Mouse (Mus musculus) cerebellum, postnatal 25 days (tissue): Measurements from ENCODE around the gene Hmgb1.
"Not testable (repeated sequence)": the region's sequence is repeated elsewhere in the genome, so short reads cannot be mapped to it uniquely, and the experiment has no call there.

Experiments
- DNase-seq, 2 experiments: peaks; one replicate each; pipeline ENCODE4 v3.0.0; 2021; ENCODE audit warnings: mixed read lengths in 2 of 2

The Hmgb1 gene

GRCm38 (mm10) chr5:149143766-149144375 lies 40.4 kb downstream of the Hmgb1 start:
- peak in 1 of 2 experiments; percentile 15 for DNase-seq

- DNase-seq = not testable (repeated sequence)
These were observed 43.1 kb downstream of the Hmgb1 start for GRCm38 (mm10) chr5:149141155-149141554.

- DNase-seq = no peak
These were observed 44.0 kb downstream of the Hmgb1 start for GRCm38 (mm10) chr5:149140336-149140735.

GRCm38 (mm10) chr5:149138087-149138486 lies 46.2 kb downstream of the Hmgb1 start:
- DNase-seq = not testable (repeated sequence)

DNA sequence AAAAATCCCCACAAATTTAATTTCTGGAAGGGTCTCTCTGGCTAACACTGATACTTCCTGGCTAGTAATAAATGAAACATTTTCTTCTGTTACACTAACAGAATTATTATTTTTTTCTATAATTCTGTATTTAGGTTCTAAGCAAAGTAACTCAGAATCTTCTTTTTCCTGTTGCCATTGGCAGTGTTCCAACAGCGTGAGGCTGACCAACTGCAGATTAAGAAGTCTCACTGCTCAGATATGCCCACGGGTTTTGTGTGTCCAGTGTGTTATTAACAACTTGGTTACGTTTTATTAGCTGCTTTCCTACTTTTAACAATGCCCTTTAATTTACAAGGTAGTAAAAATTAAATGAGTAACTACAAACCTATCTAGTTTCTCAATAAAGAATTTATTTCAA lies 46.8 kb downstream of the Hmgb1 start:
- no peak for DNase-seq

GRCm38 (mm10) chr5:149136933-149137365 lies 47.3 kb downstream of the Hmgb1 start:
- peak; percentile 55 to 73 for DNase-seq

DNA sequence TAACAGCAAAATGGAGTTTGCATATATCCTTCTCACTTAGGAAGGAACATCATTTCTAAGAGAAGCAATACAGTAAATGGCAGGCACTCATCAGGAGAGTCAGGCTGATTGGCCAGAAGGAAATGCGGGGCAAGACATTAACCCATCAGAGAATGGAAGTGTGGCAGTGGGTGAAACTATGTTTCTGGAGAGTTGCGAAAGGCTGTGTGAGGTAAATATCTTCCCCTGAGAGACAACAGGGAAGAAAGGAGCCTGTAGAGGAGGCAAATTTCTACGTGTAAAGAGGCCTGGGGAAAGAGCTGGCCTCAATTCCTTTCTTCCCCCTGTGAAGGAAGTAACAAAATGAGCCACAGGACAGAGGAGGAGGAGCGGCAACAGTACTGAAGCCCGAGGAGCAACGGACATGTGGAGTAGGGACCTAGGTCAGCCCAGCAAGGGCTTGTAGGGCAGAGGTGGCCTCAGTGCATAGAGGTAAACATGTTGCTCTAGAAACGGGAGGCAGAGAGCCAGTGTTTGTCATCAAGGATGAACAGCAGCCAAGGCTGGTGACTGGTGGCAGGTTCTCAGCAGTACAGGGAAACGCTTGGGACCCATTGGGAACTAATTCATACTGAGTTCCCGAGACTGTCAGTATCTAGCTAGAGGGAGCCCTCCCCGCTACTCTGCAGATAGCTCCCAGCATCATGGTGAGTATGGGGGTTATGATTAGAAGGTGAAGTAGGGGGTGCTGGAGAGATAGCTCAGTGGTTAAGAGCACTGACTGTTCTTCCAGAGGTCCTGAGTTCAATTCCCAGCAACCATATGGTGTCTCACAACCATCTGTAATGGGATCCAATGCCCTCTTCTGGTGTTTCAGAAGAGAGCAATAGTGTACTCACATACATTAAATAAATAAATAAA lies 48.6 kb downstream of the Hmgb1 start:
- no peak for DNase-seq

GRCm38 (mm10) chr5:149134751-149135454 lies 49.4 kb downstream of the Hmgb1 start:
- DNase-seq = no peak

DNA sequence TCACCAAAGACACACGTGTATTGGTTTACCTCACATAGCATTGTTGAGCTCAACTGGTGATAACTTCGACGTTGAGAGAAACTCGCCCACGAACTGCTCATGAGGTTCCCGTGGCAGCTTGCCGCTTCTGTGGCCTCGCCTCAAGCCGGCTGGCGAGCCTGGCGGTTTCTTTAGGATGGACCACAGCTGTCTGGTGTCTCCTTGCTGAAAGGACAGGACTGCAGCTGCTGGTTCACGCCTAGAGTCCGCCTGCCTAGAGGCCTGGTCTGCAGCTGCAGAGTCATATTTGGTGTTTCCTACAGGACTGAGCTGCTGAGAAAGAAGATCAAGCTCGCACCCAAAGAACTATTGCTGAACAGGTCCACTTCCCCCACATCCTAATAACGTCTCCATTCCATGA lies 55.8 kb downstream of the Hmgb1 start:
- no peak for DNase-seq

GRCm38 (mm10) chr5:149123795-149124194 lies 60.5 kb downstream of the Hmgb1 start:
- no peak for DNase-seq

DNA sequence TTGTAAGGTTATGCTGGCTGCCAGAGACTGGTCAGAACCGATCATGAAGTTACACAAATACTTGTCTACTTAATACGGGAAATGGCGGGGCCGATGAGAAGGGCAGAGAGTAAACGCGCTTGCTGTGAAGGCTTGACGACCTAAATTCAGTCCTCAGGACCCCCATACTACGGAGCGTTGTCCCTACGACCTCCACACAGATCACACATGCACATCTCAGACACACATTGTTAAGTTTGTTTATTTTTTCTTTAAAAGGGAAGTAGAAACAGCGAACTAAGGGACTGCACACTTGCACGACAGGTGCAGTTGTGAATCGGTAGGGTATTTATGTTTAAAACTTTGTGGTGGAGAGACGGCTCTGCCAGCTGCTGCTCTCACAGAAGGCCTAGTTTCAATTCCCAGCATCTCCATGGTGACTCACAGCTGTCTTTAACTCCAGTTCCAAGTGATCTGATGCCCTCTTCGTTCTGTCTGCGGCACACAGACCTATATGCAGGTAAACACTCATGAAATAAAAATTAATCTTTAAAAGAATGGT lies 64.9 kb downstream of the Hmgb1 start:
- DNase-seq = no peak

- DNase-seq = no peak
These were observed 66.3 kb downstream of the Hmgb1 start for GRCm38 (mm10) chr5:149117815-149118547.

- no peak for DNase-seq
These were observed 69.7 kb downstream of the Hmgb1 start for GRCm38 (mm10) chr5:149114587-149114986.

DNA sequence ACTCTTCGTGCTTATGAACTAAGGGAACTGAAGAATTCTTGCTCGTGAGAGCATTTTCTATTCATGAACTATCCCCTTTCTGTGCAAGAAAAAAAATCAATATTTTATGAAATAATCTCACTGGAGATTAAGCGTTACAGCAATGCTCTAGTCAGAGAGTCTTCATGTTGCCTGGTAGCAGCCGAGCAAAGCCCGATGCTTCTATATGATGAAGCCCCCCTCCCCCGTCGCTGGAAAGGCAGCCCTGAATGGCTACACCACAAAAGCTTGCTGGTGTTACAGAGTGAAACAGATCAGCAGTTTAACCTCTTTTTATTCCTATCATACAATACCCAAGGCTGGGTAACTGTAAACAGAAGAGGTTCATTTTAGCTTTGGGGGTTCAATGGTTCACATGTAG lies 70.3 kb downstream of the Hmgb1 start:
- no peak for DNase-seq

- DNase-seq = no peak
These were observed 70.8 kb downstream of the Hmgb1 start for GRCm38 (mm10) chr5:149113439-149113838.

GRCm38 (mm10) chr5:149112559-149112958 lies 71.7 kb downstream of the Hmgb1 start:
- no peak for DNase-seq

DNA sequence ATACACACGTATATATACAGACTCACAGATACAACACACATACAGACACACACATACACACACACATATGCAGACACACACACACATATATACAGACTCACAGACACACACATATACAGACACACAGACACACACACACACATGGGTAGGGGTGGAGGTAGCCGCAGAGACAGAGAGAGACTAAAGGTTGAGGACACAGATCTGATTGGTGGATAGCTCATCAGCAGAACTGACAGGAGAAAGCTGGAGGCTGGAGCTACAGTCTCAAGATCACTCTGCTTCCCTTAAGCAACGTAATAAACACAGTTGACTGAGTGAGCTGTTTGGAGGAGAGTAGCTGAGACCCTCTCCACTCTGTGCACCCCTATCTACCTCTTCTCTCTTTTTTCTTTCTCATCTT lies 75.1 kb downstream of the Hmgb1 start:
- no peak for DNase-seq

- no peak for DNase-seq
These were observed 76.1 kb downstream of the Hmgb1 start for GRCm38 (mm10) chr5:149108178-149108577.

DNA sequence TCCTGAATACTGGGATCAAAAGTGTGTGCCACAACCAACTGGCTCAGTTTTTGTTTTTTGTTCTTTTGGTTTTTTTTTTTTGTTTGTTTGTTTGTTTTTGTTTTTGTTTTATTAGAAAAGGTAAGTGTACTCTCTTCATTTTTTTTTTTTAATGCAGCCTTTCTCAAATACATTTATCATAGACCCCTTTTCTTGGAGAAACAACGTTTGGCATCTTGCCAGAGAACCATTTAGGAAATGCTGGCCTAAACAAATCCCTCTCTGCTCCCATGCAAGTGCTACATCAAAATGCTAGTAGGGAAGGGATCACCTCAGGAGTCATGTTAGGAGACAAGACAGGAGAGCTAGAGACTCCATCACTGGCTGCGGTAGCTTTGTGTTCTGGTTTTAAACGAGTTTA lies 76.7 kb downstream of the Hmgb1 start:
- DNase-seq = no peak

- no peak for DNase-seq
These were observed 80.1 kb downstream of the Hmgb1 start for GRCm38 (mm10) chr5:149104096-149104725.

DNA sequence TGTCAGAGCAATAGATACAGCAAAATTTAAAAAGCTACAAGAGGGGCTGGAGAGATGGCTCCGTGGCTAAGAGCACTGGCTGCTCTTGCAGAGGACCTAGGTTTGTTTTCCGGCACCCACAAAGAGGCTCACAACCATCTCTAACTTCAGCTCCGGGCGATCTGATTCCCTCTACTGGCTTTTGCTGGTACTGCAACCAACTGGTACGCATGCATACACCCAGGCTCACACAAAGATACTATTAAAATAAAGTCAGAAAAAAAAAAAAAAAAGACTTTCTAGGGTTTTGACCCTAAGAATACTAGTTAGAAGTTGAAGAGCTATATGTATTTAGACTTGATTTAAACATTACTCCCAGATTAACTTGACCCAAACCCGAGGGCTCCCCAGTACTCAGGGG lies 82.4 kb downstream of the Hmgb1 start:
- DNase-seq = no peak

DNA sequence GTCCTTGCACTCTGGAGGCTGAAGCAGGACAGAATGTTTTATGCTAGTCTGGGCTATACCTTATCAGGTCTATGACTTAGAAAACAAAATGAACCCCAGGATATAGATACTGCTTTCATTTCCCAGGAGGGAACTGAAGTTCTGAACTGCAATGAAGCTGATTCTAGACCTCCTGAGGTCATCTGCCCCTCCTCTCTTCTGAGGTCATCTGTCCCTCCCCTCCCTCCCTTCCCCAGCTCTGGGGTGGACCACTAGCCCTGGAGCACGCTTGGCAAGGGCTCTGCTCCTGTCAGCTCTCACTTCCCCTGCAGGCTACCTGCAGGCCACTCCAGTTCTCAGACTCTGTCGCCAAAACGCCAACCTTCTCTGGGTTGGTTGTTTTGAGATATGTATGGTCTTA lies 84.2 kb downstream of the Hmgb1 start:
- no peak for DNase-seq
